Mouse (Mus musculus) hindbrain, embryonic 10.5 days (tissue): ENCODE measurements around the gene Slamf6. TPM values are rescaled to one million over a fixed set of nuclear protein-coding genes. Genes with fewer than 3 reads are reported as not detected.

ENCODE experiments used
- DNase-seq: peaks from one replicate; pipeline ENCODE4 v3.0.0-alpha.2; 2017; ENCODE audit warnings: low spot score
- H3K27ac ChIP-seq: fragments of 300-500 bp; sonication (generic); 2 replicates; pipeline ENCODE4 v1.5.1; 2016; ENCODE audit warnings: mild to moderate bottlenecking, moderate library complexity
- H3K27me3 ChIP-seq: fragments of 300-500 bp; sonication (generic); 2 replicates; pipeline ENCODE4 v1.6.1; 2016; ENCODE audit warnings: mild to moderate bottlenecking; ENCODE audit not compliant: poor library complexity, insufficient read depth, severe bottlenecking
- H3K36me3 ChIP-seq: fragments of 300-500 bp; sonication (generic); 2 replicates; pipeline ENCODE4 v1.6.1; 2016; ENCODE audit warnings: mild to moderate bottlenecking, moderate library complexity
- H3K4me1 ChIP-seq: fragments of 300-500 bp; sonication (generic); replicated peaks from 2 replicates; pipeline ENCODE4 v1.6.1; 2016; ENCODE audit warnings: mild to moderate bottlenecking
- H3K4me3 ChIP-seq: fragments of 300-500 bp; sonication (generic); 2 replicates; pipeline ENCODE4 v1.5.1; 2016; ENCODE audit warnings: mild to moderate bottlenecking, moderate library complexity
- H3K9me3 ChIP-seq: fragments of 300-500 bp; sonication (generic); 2 replicates; pipeline ENCODE4 v1.6.1; 2016; ENCODE audit warnings: mild to moderate bottlenecking, moderate library complexity
- WGBS: fragments of 180-500 bp; shearing (Covaris S2); methylation state at CpG from one replicate; pipeline ENCODE4 v1.1.7; 2016; 5-methylcytosine and 5-hydroxymethylcytosine counted together
- polyA plus RNA-seq: library from polyadenylated mRNA; unstranded; fragments of >200 nt; fragmentation: Nextera tagmentation; extraction: Ambion mirVana; gene quantifications from 2 replicates; pipeline ENCODE4 v1.2.1, GENCODE M21; 2016

Slamf6 gene
- polyA plus RNA-seq, 1 experiment from 2014 or later = not detected

DNA sequence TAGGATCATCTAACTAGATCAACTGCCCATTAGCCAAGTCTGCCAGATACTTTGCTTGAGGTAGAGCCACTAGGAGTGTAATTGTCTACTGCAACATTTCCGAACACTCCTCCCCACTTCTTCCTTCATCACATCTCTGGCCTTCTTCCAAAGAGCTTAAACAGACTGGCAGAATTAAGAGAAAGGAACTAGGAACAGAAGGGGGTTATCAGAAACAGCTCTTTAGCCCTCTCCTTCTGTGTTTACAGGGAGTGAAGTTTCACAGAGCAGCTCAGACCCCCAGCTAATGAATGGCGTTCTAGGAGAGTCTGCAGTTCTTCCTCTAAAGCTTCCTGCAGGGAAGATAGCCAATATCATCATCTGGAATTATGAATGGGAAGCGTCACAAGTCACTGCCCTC, 16.5 kb downstream of the Slamf6 start:
- no peak for DNase-seq
- 78% methylated on average over 3 of the region's 3 CpGs for WGBS
- H3K4me3 ChIP-seq = no peak overlapping the region
- no peaks in the 10 kb centered on the region for H3K27me3 ChIP-seq
- H3K4me1 ChIP-seq = no peaks in the 10 kb centered on the region
- H3K9me3 ChIP-seq = no peaks in the 10 kb centered on the region
- H3K36me3 ChIP-seq = no peaks in the 10 kb centered on the region
- H3K27ac ChIP-seq = no peak overlapping the region

- no peak overlapping the region for H3K27ac ChIP-seq
- H3K27me3 ChIP-seq = no peaks in the 10 kb centered on the region
- 84% methylated on average over 14 of the region's 14 CpGs for WGBS
- H3K36me3 ChIP-seq = no peaks in the 10 kb centered on the region
- no peak overlapping the region for H3K4me3 ChIP-seq
- no peaks in the 10 kb centered on the region for H3K9me3 ChIP-seq
- DNase-seq = no peak
- H3K4me1 ChIP-seq = peaks cover 7% of the 10 kb centered on the region; the same call in 1 of the 2 replicates
These were observed 21.9 kb downstream of the Slamf6 start for GRCm38 (mm10) chr1:171938952-171939948.

DNA sequence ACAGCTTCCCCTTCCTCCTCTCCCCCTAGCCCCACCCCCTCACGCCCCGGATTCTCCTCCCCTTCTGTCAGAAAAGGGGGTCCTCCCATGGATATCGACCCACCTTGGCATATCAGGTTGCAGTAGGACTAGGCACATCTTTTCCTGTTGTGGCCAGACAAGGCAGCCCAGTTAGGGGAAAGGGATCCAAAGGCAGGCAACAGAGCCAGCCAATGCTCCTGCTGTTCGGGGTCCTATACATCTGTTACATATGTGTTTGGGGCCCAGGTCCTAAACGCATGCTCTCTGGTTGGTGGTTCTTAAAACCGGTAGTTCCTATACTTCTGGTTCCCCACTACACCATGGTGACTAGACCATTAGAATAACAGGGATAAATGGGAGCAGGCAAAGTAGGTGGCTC, 23.3 kb downstream of the Slamf6 start:
- Histone ChIP-seq H3K4me3 (no peak overlapping the region), H3K4me1 (peaks cover 7% of the 10 kb centered on the region; the same call in 1 of the 2 replicates), H3K9me3 (no peaks in the 10 kb centered on the region), H3K27ac (no peak overlapping the region), H3K27me3 (no peaks in the 10 kb centered on the region), H3K36me3 (no peaks in the 10 kb centered on the region)
- no peak for DNase-seq
- 79% methylated on average over 6 of the region's 6 CpGs for WGBS

- Histone ChIP-seq H3K27me3 (no peaks in the 10 kb centered on the region), H3K4me3 (no peak overlapping the region), H3K9me3 (no peaks in the 10 kb centered on the region), H3K36me3 (no peaks in the 10 kb centered on the region), H3K4me1 (0 out of 2 replicates have a peak, but pooled peaks cover 9% of the 10 kb centered on the region), H3K27ac (no peak overlapping the region)
- WGBS = 64% methylated on average over 6 of the region's 6 CpGs
- DNase-seq = no peak
These were observed 29.2 kb downstream of the Slamf6 start for GRCm38 (mm10) chr1:171946447-171946995.

DNA sequence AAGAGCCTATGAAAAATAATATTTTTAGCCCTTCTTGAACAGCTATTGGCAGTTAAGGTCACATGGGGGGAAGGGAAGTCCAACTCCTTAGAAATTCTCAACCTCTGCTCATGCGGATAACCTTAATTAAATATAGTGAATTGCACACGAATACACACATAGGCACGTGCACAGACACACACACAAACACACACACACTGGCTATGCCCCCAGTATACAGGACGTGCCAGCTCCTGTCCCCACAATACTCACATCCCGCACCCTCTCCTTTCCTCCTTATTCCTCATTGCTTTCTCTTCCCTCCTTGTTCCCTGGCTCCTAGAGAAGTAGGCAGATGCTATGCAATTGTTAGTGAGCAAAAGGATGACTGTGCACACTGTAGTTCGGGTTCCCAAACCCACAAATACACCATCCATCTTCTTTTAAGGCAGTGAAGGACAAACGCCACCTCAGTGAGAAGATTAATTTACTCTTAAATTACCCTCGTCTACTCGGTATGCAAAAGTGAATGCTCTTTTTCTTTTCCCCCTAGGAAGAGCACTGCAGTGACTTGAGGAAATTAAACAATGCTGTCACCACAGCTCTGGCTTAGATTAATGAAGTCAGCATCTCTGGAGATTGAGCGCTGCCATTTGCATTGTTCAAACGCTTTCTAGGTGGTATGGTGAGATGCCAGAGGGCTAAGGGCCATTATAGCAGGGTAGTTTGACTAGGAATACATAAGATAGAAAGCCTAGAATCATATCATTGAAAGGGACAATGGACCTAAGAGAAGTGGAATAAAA, 31.0 kb downstream of the Slamf6 start:
- WGBS = 69% methylated on average over 11 of the region's 11 CpGs
- no peak for DNase-seq
- H3K27ac ChIP-seq = 0 out of 2 replicates have a peak overlapping the region, but pooled peaks have one; percentile 40
- 0 out of 2 replicates have a peak, but pooled peaks cover 9% of the 10 kb centered on the region for H3K4me1 ChIP-seq
- H3K27me3 ChIP-seq = no peaks in the 10 kb centered on the region
- H3K4me3 ChIP-seq = no peak overlapping the region
- H3K9me3 ChIP-seq = 0 out of 2 replicates have a peak, but pooled peaks cover 3% of the 10 kb centered on the region
- no peaks in the 10 kb centered on the region for H3K36me3 ChIP-seq

GRCm38 (mm10) chr1:171948946-171949508, 31.7 kb downstream of the Slamf6 start:
- H3K27me3 ChIP-seq = no peaks in the 10 kb centered on the region
- 0 out of 2 replicates have a peak, but pooled peaks cover 3% of the 10 kb centered on the region for H3K9me3 ChIP-seq
- H3K4me3 ChIP-seq = no peak overlapping the region
- H3K36me3 ChIP-seq = no peaks in the 10 kb centered on the region
- 75% methylated on average over 6 of the region's 6 CpGs for WGBS
- DNase-seq = no peak
- 0 out of 2 replicates have a peak, but pooled peaks cover 9% of the 10 kb centered on the region for H3K4me1 ChIP-seq
- no peak overlapping the region for H3K27ac ChIP-seq

GRCm38 (mm10) chr1:171955071-171955470, 37.8 kb downstream of the Slamf6 start:
- 78% methylated on average over 6 of the region's 6 CpGs for WGBS
- H3K4me3 ChIP-seq = no peak overlapping the region
- no peak for DNase-seq

DNA sequence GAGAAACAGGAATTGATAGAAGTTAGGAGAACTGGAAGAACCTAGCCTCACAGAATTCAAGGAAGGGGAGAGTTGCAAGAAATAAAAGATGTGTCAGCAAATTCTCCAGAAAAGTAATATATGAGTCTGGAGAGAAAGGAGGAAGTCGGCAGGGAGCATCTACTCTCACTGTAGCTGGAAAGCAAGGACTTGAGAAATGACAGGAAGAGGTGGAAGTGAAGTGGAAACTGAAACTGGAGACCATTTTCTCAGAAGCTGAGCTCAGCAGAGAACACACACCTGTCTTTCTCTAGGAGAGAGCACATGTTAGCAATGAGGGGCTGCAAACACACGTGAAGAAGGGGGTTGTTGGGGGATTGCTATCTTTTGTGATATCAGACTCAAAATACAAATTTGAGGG, 40.1 kb downstream of the Slamf6 start:
- no peaks in the 10 kb centered on the region for H3K4me1 ChIP-seq
- no peak overlapping the region for H3K4me3 ChIP-seq
- no peak overlapping the region for H3K27ac ChIP-seq
- 89% methylated on average over 2 of the region's 2 CpGs for WGBS
- no peak for DNase-seq
- H3K9me3 ChIP-seq = no peaks in the 10 kb centered on the region
- H3K27me3 ChIP-seq = no peaks in the 10 kb centered on the region
- no peaks in the 10 kb centered on the region for H3K36me3 ChIP-seq

More at GRCm38 (mm10) chr1:171955071-171955470, 37.8 kb downstream of the Slamf6 start:
- H3K27me3 ChIP-seq = no peaks in the 10 kb centered on the region
- H3K9me3 ChIP-seq = 0 out of 2 replicates have a peak, but pooled peaks cover 3% of the 10 kb centered on the region
- H3K36me3 ChIP-seq = no peaks in the 10 kb centered on the region
- H3K27ac ChIP-seq = no peak overlapping the region
- H3K4me1 ChIP-seq = no peaks in the 10 kb centered on the region

DNA sequence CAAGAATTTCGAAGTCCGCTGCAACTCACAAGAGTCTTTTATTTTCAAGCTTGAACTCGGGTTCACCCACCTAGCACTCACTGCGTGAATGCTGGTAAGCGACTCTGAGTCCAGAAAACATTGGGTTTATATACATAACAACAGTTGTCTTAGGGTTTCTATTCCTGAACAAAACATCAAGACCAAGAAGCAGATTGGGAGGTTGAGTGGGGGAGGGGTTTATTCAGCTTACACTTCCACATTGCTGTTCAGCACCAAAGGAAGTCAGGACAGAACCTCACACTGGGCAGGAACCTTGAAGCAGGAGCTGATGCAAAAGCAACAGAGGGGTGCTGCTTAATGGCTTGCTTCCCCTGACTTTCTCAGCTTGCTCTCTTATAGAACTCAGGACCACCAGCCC, 43.4 kb downstream of the Slamf6 start:
- Histone ChIP-seq H3K4me1 (no peaks in the 10 kb centered on the region), H3K4me3 (no peak overlapping the region), H3K36me3 (no peaks in the 10 kb centered on the region), H3K9me3 (no peaks in the 10 kb centered on the region), H3K27ac (no peak overlapping the region), H3K27me3 (no peaks in the 10 kb centered on the region)
- 89% methylated on average over 5 of the region's 5 CpGs for WGBS
- no peak for DNase-seq

DNA sequence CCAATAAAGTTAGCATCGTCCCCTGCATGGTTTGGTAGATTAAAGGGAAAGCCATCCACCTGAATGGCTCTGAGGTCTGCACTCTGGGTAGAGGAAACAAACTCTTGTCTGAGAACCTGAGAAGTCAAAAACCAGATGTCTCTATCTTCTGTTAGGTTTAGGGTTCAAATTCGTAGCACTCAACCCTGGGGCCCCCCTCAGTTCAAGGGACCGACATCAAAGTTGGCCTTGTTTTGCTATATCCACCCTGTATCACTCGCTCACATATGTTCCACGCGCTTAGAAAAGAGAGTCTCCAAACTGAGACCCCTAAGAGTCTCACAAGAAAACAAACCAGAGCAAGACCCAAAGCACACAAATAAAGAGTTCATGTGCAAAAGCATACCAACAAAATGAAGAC, 44.4 kb downstream of the Slamf6 start:
- Histone ChIP-seq H3K27ac (no peak overlapping the region), H3K36me3 (no peaks in the 10 kb centered on the region), H3K9me3 (no peaks in the 10 kb centered on the region), H3K4me3 (no peak overlapping the region), H3K27me3 (no peaks in the 10 kb centered on the region), H3K4me1 (no peaks in the 10 kb centered on the region)
- WGBS = 91% methylated on average over 6 of the region's 6 CpGs
- DNase-seq = no peak

GRCm38 (mm10) chr1:171963613-171964012, 46.3 kb downstream of the Slamf6 start:
- no peaks in the 10 kb centered on the region for H3K27me3 ChIP-seq
- no peak overlapping the region for H3K4me3 ChIP-seq
- 90% methylated on average over 6 of the region's 6 CpGs for WGBS
- no peaks in the 10 kb centered on the region for H3K9me3 ChIP-seq
- H3K27ac ChIP-seq = no peak overlapping the region
- no peaks in the 10 kb centered on the region for H3K4me1 ChIP-seq
- H3K36me3 ChIP-seq = no peaks in the 10 kb centered on the region
- no peak for DNase-seq

GRCm38 (mm10) chr1:171966054-171966790, 48.9 kb downstream of the Slamf6 start:
- Histone ChIP-seq H3K27me3 (no peaks in the 10 kb centered on the region), H3K36me3 (no peaks in the 10 kb centered on the region), H3K9me3 (no peaks in the 10 kb centered on the region), H3K27ac (no peak overlapping the region), H3K4me1 (peaks cover 11% of the 10 kb centered on the region), H3K4me3 (no peak overlapping the region)
- DNase-seq = no peak
- 89% methylated on average over 6 of the region's 6 CpGs for WGBS
